Mouse (Mus musculus) heart, embryonic 16.5 days (tissue): ENCODE measurements around the gene P4ha2. TPM values are rescaled to one million over a fixed set of nuclear protein-coding genes. Genes with fewer than 3 reads are reported as not detected.
"Not testable (repeated sequence)": the region's sequence is repeated elsewhere in the genome, so short reads cannot be mapped to it uniquely, and the experiment has no call there.

Experiments used
- ATAC-seq: fragments of 200-750 bp; cut with Nextera tagmentation; replicated peaks from 2 replicates; pipeline ENCODE4 v1.8.0; 2017; ENCODE audit warnings: moderate number of reproducible peaks; ENCODE audit not compliant: insufficient read depth, low FRiP score; ENCODE audit errors: extremely low read depth
- H3K27ac ChIP-seq: fragments of 300-500 bp; sonication (generic); 2 replicates; pipeline ENCODE4 v1.5.1; 2014; ENCODE audit warnings: mild to moderate bottlenecking, low read length, control low read depth, moderate library complexity
- H3K27me3 ChIP-seq: fragments of 300-500 bp; sonication (generic); 2 replicates; pipeline ENCODE4 v1.6.1; 2014; ENCODE audit warnings: low read length, mixed read lengths; ENCODE audit not compliant: control insufficient read depth, insufficient read depth
- H3K36me3 ChIP-seq: fragments of 300-500 bp; sonication (generic); 2 replicates; pipeline ENCODE4 v1.6.1; 2014; ENCODE audit not compliant: control insufficient read depth, insufficient read depth
- H3K4me1 ChIP-seq: fragments of 300-500 bp; sonication (generic); 2 replicates; pipeline ENCODE4 v1.6.1; 2014; ENCODE audit warnings: low read length, mixed read lengths; ENCODE audit not compliant: control insufficient read depth, insufficient read depth
- H3K4me2 ChIP-seq: fragments of 300-500 bp; sonication (generic); 2 replicates; pipeline ENCODE4 v1.6.1; 2014; ENCODE audit warnings: low read depth, mild to moderate bottlenecking, control low read depth, low read length
- H3K4me3 ChIP-seq: fragments of 300-500 bp; sonication (generic); 2 replicates; pipeline ENCODE4 v1.5.1; 2014; ENCODE audit warnings: mild to moderate bottlenecking, control low read depth, low read length
- H3K9ac ChIP-seq: fragments of 300-500 bp; sonication (generic); 2 replicates; pipeline ENCODE4 v1.6.1; 2014; ENCODE audit warnings: low read length, control low read depth
- H3K9me3 ChIP-seq: fragments of 300-500 bp; sonication (generic); replicated peaks from 2 replicates; pipeline ENCODE4 v1.6.1; 2016; ENCODE audit warnings: low read length; ENCODE audit not compliant: control insufficient read depth
- WGBS: fragments of 180-500 bp; shearing (Covaris S2); extraction: QIAGEN DNeasy Blood & Tissue Kit; methylation state at CpG from one replicate; pipeline ENCODE4 v1.1.7; 2014; 5-methylcytosine and 5-hydroxymethylcytosine counted together
- polyA plus RNA-seq: library from polyadenylated mRNA; unstranded; fragments of >200 nt; fragmentation: Nextera tagmentation; extraction: Ambion mirVana; gene quantifications from 2 replicates; pipeline ENCODE4 v1.2.1, GENCODE M21; 2015

Gene P4ha2
- polyA plus RNA-seq, 1 experiment from 2014 or later: 53.3 TPM

- 76% methylated on average over 8 of the region's 8 CpGs for WGBS
- Histone ChIP-seq H3K27me3 (no peaks in the 10 kb centered on the region), H3K9ac (no peak overlapping the region), H3K36me3 (peaks cover 15% of the 10 kb centered on the region), H3K9me3 (no peaks in the 10 kb centered on the region), H3K4me1 (peaks cover 24% of the 10 kb centered on the region), H3K4me2 (no peak overlapping the region), H3K4me3 (no peak overlapping the region), H3K27ac (no peak overlapping the region)
- ATAC-seq: no peak
These were observed 30.1 kb downstream of the P4ha2 start for GRCm38 (mm10) chr11:54129955-54130354.

GRCm38 (mm10) chr11:54130721-54131120 lies 30.8 kb downstream of the P4ha2 start:
- Histone ChIP-seq H3K4me2 (no peak overlapping the region), H3K9me3 (no peaks in the 10 kb centered on the region), H3K4me1 (peaks cover 24% of the 10 kb centered on the region), H3K27me3 (no peaks in the 10 kb centered on the region), H3K36me3 (peaks cover 10% of the 10 kb centered on the region), H3K4me3 (no peak overlapping the region), H3K9ac (no peak overlapping the region), H3K27ac (no peak overlapping the region)
- WGBS: 73% methylated on average over 6 of the region's 6 CpGs
- ATAC-seq: no peak

- 28% methylated on average over 10 of the region's 10 CpGs for WGBS
- H3K4me1 ChIP-seq: peaks cover 13% of the 10 kb centered on the region
- no peak overlapping the region for H3K4me3 ChIP-seq
- peak; percentile 70; the same call in 1 of the 2 replicates for ATAC-seq
- no peak overlapping the region for H3K4me2 ChIP-seq
- H3K27ac ChIP-seq: no peak overlapping the region
- 0 out of 2 replicates have a peak, but pooled peaks cover 5% of the 10 kb centered on the region for H3K36me3 ChIP-seq
- no peaks in the 10 kb centered on the region for H3K27me3 ChIP-seq
- H3K9ac ChIP-seq: no peak overlapping the region
- H3K9me3 ChIP-seq: no peaks in the 10 kb centered on the region
These were observed 32.4 kb downstream of the P4ha2 start for GRCm38 (mm10) chr11:54132290-54132689.

- Histone ChIP-seq H3K27ac (no peak overlapping the region), H3K27me3 (no peaks in the 10 kb centered on the region), H3K4me1 (peaks cover 8% of the 10 kb centered on the region), H3K9me3 (no peaks in the 10 kb centered on the region), H3K9ac (no peak overlapping the region), H3K4me2 (no peak overlapping the region), H3K4me3 (no peak overlapping the region), H3K36me3 (no peaks in the 10 kb centered on the region)
- ATAC-seq: no peak
- WGBS: 77% methylated on average over 6 of the region's 6 CpGs
These were observed 35.0 kb downstream of the P4ha2 start for GRCm38 (mm10) chr11:54134905-54135304.

- not testable (repeated sequence) for H3K9me3 ChIP-seq, ATAC-seq, H3K9ac ChIP-seq, H3K4me1 ChIP-seq, H3K36me3 ChIP-seq, H3K4me3 ChIP-seq, H3K27me3 ChIP-seq, H3K27ac ChIP-seq, H3K4me2 ChIP-seq
- 50% methylated on average over 2 of the region's 2 CpGs for WGBS
These were observed 40.3 kb downstream of the P4ha2 start for GRCm38 (mm10) chr11:54140159-54140558.

- WGBS: 86% methylated on average over 7 of the region's 7 CpGs
- Histone ChIP-seq H3K4me2 (no peak overlapping the region), H3K9ac (no peak overlapping the region), H3K4me3 (no peak overlapping the region), H3K9me3 (no peaks in the 10 kb centered on the region), H3K27ac (no peak overlapping the region), H3K4me1 (no peaks in the 10 kb centered on the region), H3K36me3 (no peaks in the 10 kb centered on the region), H3K27me3 (no peaks in the 10 kb centered on the region)
- no peak for ATAC-seq
These were observed 41.5 kb downstream of the P4ha2 start for GRCm38 (mm10) chr11:54141200-54141971.

GRCm38 (mm10) chr11:54144886-54145285 lies 45.0 kb downstream of the P4ha2 start:
- no peak overlapping the region for H3K4me2 ChIP-seq
- no peaks in the 10 kb centered on the region for H3K4me1 ChIP-seq
- H3K36me3 ChIP-seq: no peaks in the 10 kb centered on the region
- 13% methylated on average over 3 of the region's 3 CpGs for WGBS
- no peaks in the 10 kb centered on the region for H3K27me3 ChIP-seq
- no peak overlapping the region for H3K27ac ChIP-seq
- no peak overlapping the region for H3K4me3 ChIP-seq
- H3K9me3 ChIP-seq: 0 out of 2 replicates have a peak, but pooled peaks cover 2% of the 10 kb centered on the region
- H3K9ac ChIP-seq: no peak overlapping the region
- no peak for ATAC-seq

GRCm38 (mm10) chr11:54145990-54146389 lies 46.1 kb downstream of the P4ha2 start:
- H3K9me3 ChIP-seq: 0 out of 2 replicates have a peak, but pooled peaks cover 2% of the 10 kb centered on the region
- ATAC-seq: no peak
- H3K4me2 ChIP-seq: no peak overlapping the region
- no peaks in the 10 kb centered on the region for H3K4me1 ChIP-seq
- no peak overlapping the region for H3K27ac ChIP-seq
- H3K9ac ChIP-seq: no peak overlapping the region
- no peaks in the 10 kb centered on the region for H3K36me3 ChIP-seq
- H3K4me3 ChIP-seq: no peak overlapping the region
- no peaks in the 10 kb centered on the region for H3K27me3 ChIP-seq
- 74% methylated on average over 6 of the region's 6 CpGs for WGBS

- ATAC-seq: no peak
- no peak overlapping the region for H3K4me2 ChIP-seq
- no peak overlapping the region for H3K4me3 ChIP-seq
- no peak overlapping the region for H3K9ac ChIP-seq
- H3K27me3 ChIP-seq: no peaks in the 10 kb centered on the region
- H3K9me3 ChIP-seq: 0 out of 2 replicates have a peak, but pooled peaks cover 2% of the 10 kb centered on the region
- H3K36me3 ChIP-seq: no peaks in the 10 kb centered on the region
- no peak overlapping the region for H3K27ac ChIP-seq
- H3K4me1 ChIP-seq: peaks cover 5% of the 10 kb centered on the region
- WGBS: 67% methylated on average over 3 of the region's 3 CpGs
These were observed 50.0 kb downstream of the P4ha2 start for GRCm38 (mm10) chr11:54149791-54150465.
